Mouse (Mus musculus): ENCODE results near the gene C2cd3.

The C2cd3 gene

GRCm38 (mm10) chr7:100407677-100408076, 35.6 kb downstream of the C2cd3 start:
- DNase-seq: no peak

DNA sequence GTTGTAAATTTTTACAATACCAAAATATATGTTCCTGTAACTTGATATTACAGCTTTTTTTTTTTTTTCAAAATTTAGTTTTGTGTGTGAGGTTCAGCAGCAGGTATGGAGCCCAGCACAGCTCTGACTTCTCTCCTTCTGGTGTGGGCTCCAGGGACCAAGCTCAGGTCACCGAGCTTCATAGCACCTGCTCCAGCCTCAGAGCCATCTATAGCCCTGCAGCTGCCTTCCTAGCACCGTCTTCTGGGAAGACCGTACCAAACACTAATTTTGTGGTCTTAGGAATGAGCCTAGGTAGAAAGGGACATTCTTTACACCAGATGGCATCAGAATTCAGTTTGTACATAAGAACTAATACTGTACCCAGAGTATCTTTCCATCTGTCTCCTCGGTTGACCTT, 36.7 kb downstream of the C2cd3 start:
- DNase-seq: no peak

DNA sequence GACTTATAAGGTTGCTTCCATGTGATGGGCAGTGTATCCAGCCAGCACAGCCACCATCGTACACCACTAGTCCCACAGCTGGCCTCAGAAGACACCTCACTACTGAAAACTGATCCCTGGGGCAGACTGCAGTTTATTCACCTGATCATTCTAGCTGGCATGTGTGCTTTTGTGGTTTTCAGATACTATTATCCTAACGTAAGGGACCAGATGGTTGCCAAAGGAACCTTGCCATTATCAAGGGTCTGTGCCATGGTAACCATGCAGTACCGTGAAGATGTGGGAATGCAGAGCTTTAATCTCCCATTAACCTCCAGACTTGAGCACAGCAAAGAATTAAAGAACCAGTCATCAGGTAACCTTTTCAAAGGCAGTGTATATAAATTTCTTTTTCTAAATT, 53.8 kb downstream of the C2cd3 start:
- no peak for DNase-seq

GRCm38 (mm10) chr7:100429102-100429501, 57.1 kb downstream of the C2cd3 start:
- DNase-seq: peak; percentile 49 to 65

DNA sequence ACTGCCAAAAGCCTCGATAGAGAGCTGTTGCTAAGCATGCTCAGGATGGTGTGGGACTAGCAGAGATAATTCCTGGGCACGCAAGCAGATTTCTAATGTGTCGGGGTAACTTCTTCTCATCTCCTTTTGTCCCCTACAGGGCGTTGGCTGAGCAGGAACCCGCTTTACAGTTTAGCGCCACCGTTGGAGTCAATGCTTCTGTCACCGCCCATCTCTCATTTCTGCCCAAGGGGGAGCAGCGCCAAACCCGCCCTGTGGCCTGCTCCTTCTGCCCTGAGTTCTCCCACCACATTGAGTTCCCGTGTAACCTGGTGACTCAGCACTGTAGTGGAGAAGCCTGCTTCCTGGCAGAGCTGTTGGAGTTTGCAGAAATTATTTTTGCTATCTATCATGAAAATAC, 57.9 kb downstream of the C2cd3 start:
- no peak for DNase-seq

- DNase-seq: peak; percentile 27 to 49
Measured at GRCm38 (mm10) chr7:100431103-100431502, 59.1 kb downstream of the C2cd3 start.

DNA sequence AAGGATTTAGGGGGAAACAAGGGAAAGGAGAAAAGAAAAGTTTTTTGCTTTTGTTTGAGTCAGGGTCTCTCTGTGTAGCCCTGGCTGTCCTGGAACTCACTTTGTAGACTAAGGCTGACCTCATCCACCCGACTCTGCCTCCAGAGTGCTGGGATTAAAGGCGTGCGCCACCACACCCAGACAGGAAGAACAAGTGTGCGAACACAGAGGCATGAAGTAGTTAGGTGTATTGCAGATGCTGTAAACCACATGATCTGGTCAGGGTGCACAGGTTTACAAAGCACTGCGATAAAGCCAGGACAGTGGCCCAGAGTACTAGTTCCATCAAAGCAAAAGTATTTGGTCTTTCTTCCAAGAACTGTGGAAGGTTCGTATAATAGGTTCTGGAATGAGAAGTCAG, 61.3 kb downstream of the C2cd3 start:
- DNase-seq: no peak

DNA sequence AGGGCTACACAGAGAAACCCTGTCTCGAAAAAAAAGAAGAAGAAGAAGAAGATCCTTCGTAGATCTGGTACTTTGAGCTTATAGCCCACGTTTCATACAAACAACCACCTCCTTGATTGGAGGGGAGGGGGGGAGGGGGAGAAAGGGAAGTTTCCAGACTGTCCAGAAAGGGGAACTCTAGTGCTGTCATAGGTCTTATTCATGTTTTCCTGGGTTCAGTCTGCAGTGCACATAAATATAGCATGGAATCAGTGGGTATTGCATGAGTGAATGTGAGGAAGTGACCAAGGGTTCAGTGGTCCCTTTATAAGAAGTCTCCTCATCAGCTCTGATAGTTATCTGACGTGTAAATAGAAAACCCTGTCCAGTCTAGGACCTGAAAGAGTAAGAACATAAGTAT, 71.7 kb downstream of the C2cd3 start:
- DNase-seq: no peak

- DNase-seq: no peak
Measured at GRCm38 (mm10) chr7:100446271-100446670, 74.2 kb downstream of the C2cd3 start.

DNA sequence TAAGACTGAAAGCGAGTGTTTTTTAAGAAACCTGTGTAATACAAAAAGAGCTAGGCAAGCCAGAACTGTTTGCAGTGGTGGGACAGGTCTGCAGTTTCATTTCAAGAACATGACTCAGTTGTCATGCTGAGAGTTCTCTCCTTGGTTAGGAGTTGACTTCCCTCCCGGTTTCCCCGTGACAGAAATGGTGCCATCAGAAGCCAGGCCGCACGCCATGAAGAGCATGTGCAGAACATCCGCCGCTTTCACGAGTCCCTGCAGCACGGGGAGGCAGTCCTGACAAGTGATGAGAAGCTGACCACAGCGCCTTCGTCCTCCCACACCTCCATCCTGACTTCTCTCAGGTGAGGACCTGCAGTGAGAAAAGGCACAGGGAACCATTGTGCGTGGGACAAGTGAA, 76.5 kb downstream of the C2cd3 start:
- no peak for DNase-seq

DNA sequence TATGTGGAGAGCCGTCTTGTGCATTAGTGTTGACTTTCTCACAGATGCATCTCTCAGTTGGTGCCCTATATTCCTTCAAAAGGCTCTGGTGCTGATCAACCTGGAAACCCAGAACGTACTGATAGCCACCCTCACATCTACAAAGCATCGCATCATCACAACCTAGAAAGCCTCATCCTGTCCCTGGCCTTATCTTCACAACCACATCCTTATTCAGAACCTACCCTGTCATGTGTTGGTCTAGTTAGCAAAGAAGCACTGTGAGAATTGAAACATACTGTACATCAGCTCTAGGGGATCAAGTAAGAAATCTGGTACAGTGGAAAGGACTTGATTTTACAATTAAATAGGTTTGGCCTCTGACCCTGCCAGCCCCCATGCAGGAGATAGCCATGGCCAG, 77.0 kb downstream of the C2cd3 start:
- DNase-seq: no peak

GRCm38 (mm10) chr7:100458153-100458552, 86.1 kb downstream of the C2cd3 start:
- peak in 1 of 2 experiments; percentile 34 for DNase-seq

DNA sequence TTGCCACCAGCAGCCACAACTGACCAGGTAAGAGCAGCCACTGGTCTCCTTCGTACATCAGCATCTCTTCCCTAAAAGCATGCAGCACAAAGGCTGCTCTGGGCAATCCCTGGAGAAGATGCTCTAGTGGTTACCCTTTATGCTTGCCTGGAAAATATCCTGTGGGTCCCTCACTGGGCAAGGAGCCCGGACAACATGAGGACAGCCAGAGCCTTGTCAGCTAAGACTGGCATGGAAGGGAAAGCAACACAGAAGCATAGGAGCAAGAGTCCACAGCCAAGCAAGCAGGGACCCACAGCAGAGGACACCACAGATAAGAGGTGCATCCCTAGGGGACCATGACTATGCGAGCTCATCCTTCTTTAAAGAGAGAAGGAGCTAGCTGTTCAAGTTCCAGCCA, 87.8 kb downstream of the C2cd3 start:
- DNase-seq: peak in 1 of 2 experiments; percentile 47

DNA sequence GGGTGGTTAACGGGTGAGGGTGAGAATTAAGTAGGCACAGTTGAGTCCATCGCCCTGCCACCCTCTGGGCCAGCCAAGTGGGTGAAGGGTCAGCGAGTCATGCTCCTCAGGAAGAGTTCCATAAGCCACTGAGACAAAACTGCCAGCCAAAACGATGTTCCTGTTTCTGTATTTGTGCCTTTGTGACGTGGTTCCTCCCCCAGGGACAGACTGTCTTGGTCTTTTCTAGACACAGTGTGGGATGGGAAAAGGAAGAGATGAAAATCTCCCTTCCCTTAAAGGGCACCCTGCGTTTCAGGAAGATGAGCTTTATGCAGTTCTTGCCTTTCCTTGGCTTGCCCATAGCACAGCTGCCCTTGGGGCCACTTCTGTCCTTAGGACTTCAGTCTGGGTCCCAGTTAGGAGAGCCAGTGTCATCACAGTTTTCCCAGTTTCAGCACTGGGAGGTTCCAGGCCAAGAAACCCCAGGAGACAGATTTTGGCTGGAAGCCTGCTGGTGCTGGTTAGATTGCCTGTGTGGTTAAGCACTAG, 89.7 kb downstream of the C2cd3 start:
- peak; percentile 76 to 93 for DNase-seq

DNA sequence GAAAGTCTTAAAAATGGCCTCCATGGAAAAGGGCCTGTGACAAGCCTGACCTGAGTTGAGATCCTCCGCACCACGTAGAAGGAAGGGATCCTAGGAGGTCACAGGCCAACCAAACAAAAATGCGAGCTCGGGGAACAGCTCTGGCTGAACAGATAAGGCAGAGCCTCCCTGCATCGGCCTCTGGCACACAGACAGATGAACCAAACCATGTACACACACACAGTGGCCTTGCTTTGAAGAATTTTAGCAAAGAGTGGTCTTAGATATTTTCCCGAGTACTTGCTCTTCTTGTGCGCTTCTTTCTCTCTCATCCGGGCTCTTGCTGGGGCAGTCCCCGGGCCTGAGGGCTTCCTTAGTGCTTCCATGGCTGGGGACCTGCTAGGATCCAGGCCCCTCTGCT, 91.2 kb downstream of the C2cd3 start:
- peak in 1 of 2 experiments; percentile 33 for DNase-seq

GRCm38 (mm10) chr7:100463757-100464156, 91.7 kb downstream of the C2cd3 start:
- peak; percentile 56 to 81 for DNase-seq

DNA sequence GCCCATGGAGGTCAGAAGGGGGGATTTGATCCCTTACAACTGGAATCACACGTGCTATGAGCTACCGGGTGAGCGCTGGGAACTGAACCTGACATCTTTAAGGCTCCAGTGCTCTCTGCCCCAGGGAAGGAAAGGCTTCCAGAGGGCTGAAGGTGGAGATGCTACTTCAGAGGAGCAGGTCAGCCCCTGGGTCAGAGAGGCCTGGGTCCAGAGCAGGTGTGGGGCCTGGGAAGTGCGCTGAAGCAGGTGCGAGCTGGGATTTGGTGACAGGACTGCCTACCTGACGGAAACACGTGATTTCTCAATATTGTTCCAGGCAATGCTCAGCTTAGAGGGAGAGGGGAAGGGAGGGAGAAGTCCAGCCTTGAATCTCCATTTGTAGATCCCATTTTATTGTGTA, 92.2 kb downstream of the C2cd3 start:
- DNase-seq: peak in 1 of 2 experiments; percentile 46

DNA sequence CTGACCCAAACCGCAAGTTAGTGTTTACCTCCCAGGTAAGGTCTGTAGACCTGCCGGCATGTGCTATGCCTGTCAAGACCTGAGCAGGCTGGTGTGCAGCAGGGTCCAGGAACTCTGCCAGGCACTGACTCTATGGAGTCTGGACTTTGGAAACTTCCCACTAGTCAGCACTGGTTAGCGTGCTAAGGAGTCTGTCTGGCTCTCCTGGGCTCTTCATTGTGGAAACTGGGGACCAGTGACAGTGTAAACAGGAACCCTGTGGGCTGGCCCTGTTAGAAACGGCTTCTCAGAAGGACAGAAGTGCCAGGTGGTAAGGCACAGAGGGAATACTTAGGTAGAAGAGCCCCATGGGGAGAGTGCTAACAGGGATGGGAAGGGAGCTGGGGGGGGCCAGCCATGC, 93.2 kb downstream of the C2cd3 start:
- DNase-seq: peak; percentile 81 to 93

DNA sequence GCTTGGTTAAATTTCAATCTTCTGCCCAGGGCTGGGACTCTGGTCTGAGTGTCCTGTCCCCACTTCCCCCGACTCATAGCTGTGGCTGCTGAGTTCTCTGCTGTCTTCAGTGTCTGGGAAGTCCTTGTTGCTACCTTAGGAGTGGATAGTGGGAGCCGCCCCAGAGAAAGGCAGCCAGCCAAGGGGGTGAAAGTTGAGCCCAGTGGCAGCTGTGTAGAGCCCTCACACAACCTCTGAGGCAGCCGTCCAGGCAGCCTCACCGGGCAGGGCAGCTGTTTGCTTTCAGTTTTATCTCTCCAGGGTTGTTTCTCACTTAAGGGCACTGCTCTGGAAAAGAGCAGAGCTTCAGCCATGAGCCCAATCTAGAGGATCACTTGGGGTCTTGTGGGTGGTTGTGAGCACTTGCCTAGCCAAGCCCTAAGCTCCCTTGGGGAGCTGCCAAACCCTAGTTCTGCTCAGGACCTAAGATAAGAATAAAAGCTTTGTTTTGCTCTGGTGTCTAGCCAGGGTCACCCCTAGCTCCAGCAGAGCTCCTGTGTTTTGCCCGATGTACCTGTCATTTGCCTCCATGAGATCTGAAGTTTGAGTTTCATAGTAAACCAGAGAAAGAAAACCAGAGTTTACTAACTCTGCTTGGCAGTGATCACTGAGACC, 93.8 kb downstream of the C2cd3 start:
- peak; percentile 88 to 95 for DNase-seq

DNA sequence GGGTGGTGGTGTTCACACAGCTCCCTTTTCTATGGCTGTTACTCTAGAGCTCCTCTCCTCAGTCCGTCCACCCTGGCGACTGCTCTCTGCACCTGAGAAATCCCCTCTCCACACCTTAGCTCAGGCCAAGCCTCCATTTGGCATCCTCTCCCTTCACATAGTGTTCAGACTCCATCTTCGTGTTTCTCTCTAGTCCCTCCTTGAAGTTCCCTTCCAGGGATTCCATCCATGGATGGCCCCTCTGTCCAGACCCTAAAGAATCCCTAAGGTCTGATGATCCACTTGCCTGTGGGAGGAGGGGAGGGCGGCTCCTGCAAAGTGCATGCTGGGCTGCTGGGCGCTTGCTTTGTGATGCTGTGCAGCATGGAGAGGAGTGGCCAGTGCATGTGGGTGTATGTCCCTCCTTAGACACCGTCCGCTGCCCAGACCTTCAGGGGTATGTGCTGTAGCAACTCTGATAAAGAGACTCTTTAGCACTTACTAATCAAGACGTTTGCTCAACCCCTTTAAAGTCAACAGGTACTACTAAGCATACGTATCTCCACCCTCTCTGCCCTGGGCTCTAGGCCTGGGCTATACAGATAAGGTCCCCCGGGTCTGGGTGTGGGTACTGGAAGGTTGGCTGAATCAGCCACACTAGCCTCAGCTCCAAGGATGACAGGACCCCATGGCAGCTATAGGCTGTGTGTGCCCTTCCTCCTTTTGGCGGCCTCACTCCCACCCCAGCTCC, 94.9 kb downstream of the C2cd3 start:
- DNase-seq: no peak

- DNase-seq: no peak
Measured at GRCm38 (mm10) chr7:100468761-100469160, 96.7 kb downstream of the C2cd3 start.

- no peak for DNase-seq
Measured at GRCm38 (mm10) chr7:100469502-100469901, 97.5 kb downstream of the C2cd3 start.

GRCm38 (mm10) chr7:100470796-100471406, 98.9 kb downstream of the C2cd3 start:
- DNase-seq: no peak

DNA sequence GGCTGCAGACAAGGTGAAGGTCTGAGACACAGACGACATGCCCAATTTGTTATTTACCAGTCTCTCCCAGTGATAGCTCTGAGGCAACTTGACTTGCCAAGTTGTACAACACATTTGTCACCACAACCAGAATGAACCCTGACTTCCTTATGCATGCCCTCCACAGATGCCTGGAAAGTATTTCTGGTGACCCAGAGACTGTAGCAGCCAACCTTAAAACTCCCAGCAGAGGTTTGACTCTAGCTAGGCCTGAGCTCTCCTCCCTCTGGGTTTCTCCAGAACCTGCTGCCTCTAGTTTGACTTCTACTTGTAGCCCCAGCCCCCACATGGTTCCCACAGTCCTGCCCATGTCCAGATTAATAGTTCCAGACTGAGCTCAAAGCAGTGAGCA, 99.4 kb downstream of the C2cd3 start:
- DNase-seq: no peak

Data from kidney, postnatal 25 days (tissue).